Mouse (Mus musculus) limb, embryonic 10.5 days (tissue): ENCODE data around the gene Fkbp5. TPM values are rescaled to one million over a fixed set of nuclear protein-coding genes. Genes with fewer than 3 reads are reported as not detected.
"Not testable (repeated sequence)": the region's sequence is repeated elsewhere in the genome, so short reads cannot be mapped to it uniquely, and the experiment has no call there.

Experiments
- DNase-seq: peaks from one replicate; pipeline ENCODE4 v3.0.0-alpha.2; 2017; ENCODE audit warnings: low spot score
- H3K27ac ChIP-seq: fragments of 300-500 bp; sonication (generic); 2 replicates; pipeline ENCODE4 v1.5.1; 2016; ENCODE audit warnings: mild to moderate bottlenecking
- H3K27me3 ChIP-seq: fragments of 300-500 bp; sonication (generic); 2 replicates; pipeline ENCODE4 v1.6.1; 2016; ENCODE audit warnings: low read depth, mild to moderate bottlenecking; ENCODE audit not compliant: poor library complexity, severe bottlenecking
- H3K36me3 ChIP-seq: fragments of 300-500 bp; sonication (generic); 2 replicates; pipeline ENCODE4 v1.6.1; 2016; ENCODE audit warnings: mild to moderate bottlenecking, moderate library complexity
- H3K4me1 ChIP-seq: fragments of 300-500 bp; sonication (generic); 2 replicates; pipeline ENCODE4 v1.6.1; 2016
- H3K4me3 ChIP-seq: fragments of 300-500 bp; sonication (generic); 2 replicates; pipeline ENCODE4 v1.5.1; 2016; ENCODE audit warnings: mild to moderate bottlenecking, moderate library complexity
- H3K9me3 ChIP-seq: fragments of 300-500 bp; sonication (generic); replicated peaks from 2 replicates; pipeline ENCODE4 v1.6.1; 2016; ENCODE audit warnings: mild to moderate bottlenecking
- WGBS: fragments of 180-500 bp; shearing (Covaris S2); methylation state at CpG from one replicate; pipeline ENCODE4 v1.1.7; 2016; 5-methylcytosine and 5-hydroxymethylcytosine counted together
- polyA plus RNA-seq: library from polyadenylated mRNA; unstranded; fragments of >200 nt; fragmentation: Nextera tagmentation; extraction: Ambion mirVana; gene quantifications from 2 replicates; pipeline ENCODE4 v1.2.1, GENCODE M21; 2016

Gene Fkbp5
- polyA plus RNA-seq, 1 experiment from 2014 or later, result 32.6 TPM

GRCm38 (mm10) chr17:28433029-28433428, 84.3 kb downstream of the Fkbp5 start:
- no peaks in the 10 kb centered on the region for H3K9me3 ChIP-seq
- H3K27ac ChIP-seq, result no peak overlapping the region
- WGBS, result 89% methylated on average over 6 of the region's 6 CpGs
- H3K27me3 ChIP-seq, result no peaks in the 10 kb centered on the region
- no peaks in the 10 kb centered on the region for H3K4me1 ChIP-seq
- H3K4me3 ChIP-seq, result no peak overlapping the region
- H3K36me3 ChIP-seq, result peaks cover 42% of the 10 kb centered on the region
- DNase-seq, result no peak

GRCm38 (mm10) chr17:28431931-28432335, 85.4 kb downstream of the Fkbp5 start:
- no peaks in the 10 kb centered on the region for H3K9me3 ChIP-seq
- no peaks in the 10 kb centered on the region for H3K27me3 ChIP-seq
- peaks cover 45% of the 10 kb centered on the region for H3K36me3 ChIP-seq
- no peak overlapping the region for H3K27ac ChIP-seq
- 85% methylated on average over 6 of the region's 6 CpGs for WGBS
- H3K4me3 ChIP-seq, result no peak overlapping the region
- no peaks in the 10 kb centered on the region for H3K4me1 ChIP-seq
- DNase-seq, result no peak

GRCm38 (mm10) chr17:28431038-28431437, 86.3 kb downstream of the Fkbp5 start:
- WGBS, result 88% methylated on average over 7 of the region's 7 CpGs
- no peaks in the 10 kb centered on the region for H3K9me3 ChIP-seq
- H3K4me1 ChIP-seq, result no peaks in the 10 kb centered on the region
- no peak overlapping the region for H3K4me3 ChIP-seq
- no peak overlapping the region for H3K27ac ChIP-seq
- H3K27me3 ChIP-seq, result no peaks in the 10 kb centered on the region
- peaks cover 45% of the 10 kb centered on the region for H3K36me3 ChIP-seq
- DNase-seq, result no peak

- H3K4me3 ChIP-seq, result no peak overlapping the region
- H3K27me3 ChIP-seq, result no peaks in the 10 kb centered on the region
- H3K4me1 ChIP-seq, result no peaks in the 10 kb centered on the region
- WGBS, result 89% methylated on average over 15 of the region's 15 CpGs
- no peak for DNase-seq
- H3K9me3 ChIP-seq, result no peaks in the 10 kb centered on the region
- H3K36me3 ChIP-seq, result peaks cover 56% of the 10 kb centered on the region
- no peak overlapping the region for H3K27ac ChIP-seq
These were observed 88.7 kb downstream of the Fkbp5 start for GRCm38 (mm10) chr17:28428474-28429258.

- H3K4me3 ChIP-seq, result no peak overlapping the region
- no peaks in the 10 kb centered on the region for H3K4me1 ChIP-seq
- WGBS, result 96% methylated on average over 6 of the region's 6 CpGs
- H3K27me3 ChIP-seq, result no peaks in the 10 kb centered on the region
- H3K9me3 ChIP-seq, result no peaks in the 10 kb centered on the region
- peaks cover 57% of the 10 kb centered on the region for H3K36me3 ChIP-seq
- no peak overlapping the region for H3K27ac ChIP-seq
- no peak for DNase-seq
These were observed 89.7 kb downstream of the Fkbp5 start for GRCm38 (mm10) chr17:28427666-28428065.

GRCm38 (mm10) chr17:28424373-28424772, 93.0 kb downstream of the Fkbp5 start:
- Histone ChIP-seq H3K9me3 (no peaks in the 10 kb centered on the region), H3K27ac (no peak overlapping the region), H3K4me1 (peaks cover 10% of the 10 kb centered on the region; the same call in 1 of the 2 replicates), H3K4me3 (no peak overlapping the region), H3K36me3 (peaks cover 53% of the 10 kb centered on the region), H3K27me3 (no peaks in the 10 kb centered on the region)
- WGBS, result 83% methylated on average over 6 of the region's 6 CpGs
- DNase-seq, result no peak

GRCm38 (mm10) chr17:28421071-28421470, 96.3 kb downstream of the Fkbp5 start:
- Histone ChIP-seq H3K27me3 (no peaks in the 10 kb centered on the region), H3K36me3 (peaks cover 26% of the 10 kb centered on the region), H3K27ac (0 out of 2 replicates have a peak overlapping the region, but pooled peaks have one; percentile 0), H3K4me1 (peaks cover 10% of the 10 kb centered on the region; the same call in 1 of the 2 replicates), H3K9me3 (no peaks in the 10 kb centered on the region), H3K4me3 (no peak overlapping the region)
- 76% methylated on average over 5 of the region's 5 CpGs for WGBS
- DNase-seq, result no peak

GRCm38 (mm10) chr17:28420229-28421051, 96.9 kb downstream of the Fkbp5 start:
- H3K27ac ChIP-seq, result 0 out of 2 replicates have a peak overlapping the region, but pooled peaks have one; percentile 0
- H3K4me3 ChIP-seq, result no peak overlapping the region
- WGBS, result 51% methylated on average over 12 of the region's 12 CpGs
- no peaks in the 10 kb centered on the region for H3K27me3 ChIP-seq
- H3K4me1 ChIP-seq, result peaks cover 10% of the 10 kb centered on the region; the same call in 1 of the 2 replicates
- H3K36me3 ChIP-seq, result peaks cover 27% of the 10 kb centered on the region
- no peak for DNase-seq
- H3K9me3 ChIP-seq, result no peaks in the 10 kb centered on the region

- no peaks in the 10 kb centered on the region for H3K27me3 ChIP-seq
- no peak for DNase-seq
These were observed 97.7 kb downstream of the Fkbp5 start for GRCm38 (mm10) chr17:28419636-28420035.

GRCm38 (mm10) chr17:28418954-28419353, 98.4 kb downstream of the Fkbp5 start:
- Histone ChIP-seq H3K27me3 (no peaks in the 10 kb centered on the region), H3K4me3 (no peak overlapping the region), H3K27ac (no peak overlapping the region), H3K4me1 (peaks cover 10% of the 10 kb centered on the region; the same call in 1 of the 2 replicates), H3K36me3 (peaks cover 30% of the 10 kb centered on the region), H3K9me3 (no peaks in the 10 kb centered on the region)
- DNase-seq, result no peak
- 86% methylated on average over 1 of the region's 1 CpGs for WGBS

More at GRCm38 (mm10) chr17:28419636-28420035, 97.7 kb downstream of the Fkbp5 start:
- WGBS, result 82% methylated on average over 6 of the region's 6 CpGs
- Histone ChIP-seq H3K4me3 (no peak overlapping the region), H3K36me3 (peaks cover 30% of the 10 kb centered on the region), H3K4me1 (peaks cover 10% of the 10 kb centered on the region; the same call in 1 of the 2 replicates), H3K27ac (no peak overlapping the region), H3K9me3 (no peaks in the 10 kb centered on the region)

- not testable (repeated sequence) for H3K27me3 ChIP-seq, H3K4me1 ChIP-seq, H3K27ac ChIP-seq, DNase-seq, H3K4me3 ChIP-seq, H3K9me3 ChIP-seq
- peaks cover 31% of the 10 kb centered on the region for H3K36me3 ChIP-seq
These were observed 98.8 kb downstream of the Fkbp5 start for GRCm38 (mm10) chr17:28418481-28418880.

- DNase-seq, result no peak
- H3K36me3 ChIP-seq, result peaks cover 35% of the 10 kb centered on the region
- no peak overlapping the region for H3K27ac ChIP-seq
- H3K27me3 ChIP-seq, result no peaks in the 10 kb centered on the region
- H3K9me3 ChIP-seq, result no peaks in the 10 kb centered on the region
- WGBS, result 88% methylated on average over 5 of the region's 5 CpGs
- no peak overlapping the region for H3K4me3 ChIP-seq
- H3K4me1 ChIP-seq, result peaks cover 10% of the 10 kb centered on the region; the same call in 1 of the 2 replicates
These were observed 99.6 kb downstream of the Fkbp5 start for GRCm38 (mm10) chr17:28417771-28418170.

- peaks cover under 1% of the 10 kb centered on the region; the same call in 1 of the 2 replicates for H3K4me1 ChIP-seq
- no peak overlapping the region for H3K4me3 ChIP-seq
- no peaks in the 10 kb centered on the region for H3K9me3 ChIP-seq
- no peaks in the 10 kb centered on the region for H3K27me3 ChIP-seq
- 92% methylated on average over 5 of the region's 5 CpGs for WGBS
- DNase-seq, result no peak
- no peak overlapping the region for H3K27ac ChIP-seq
- peaks cover 46% of the 10 kb centered on the region for H3K36me3 ChIP-seq
These were observed 102.1 kb downstream of the Fkbp5 start for GRCm38 (mm10) chr17:28415271-28415670.
